Mouse (Mus musculus) lung, postnatal 4 days (tissue): ENCODE results near the gene Mup7.
"Not testable (repeated sequence)": the region's sequence is repeated elsewhere in the genome, so short reads cannot be mapped to it uniquely, and the experiment has no call there.

Source experiments
- DNase-seq, 2 experiments: peaks; one replicate each; pipeline ENCODE4 v3.0.0; 2021

The Mup7 gene

DNA sequence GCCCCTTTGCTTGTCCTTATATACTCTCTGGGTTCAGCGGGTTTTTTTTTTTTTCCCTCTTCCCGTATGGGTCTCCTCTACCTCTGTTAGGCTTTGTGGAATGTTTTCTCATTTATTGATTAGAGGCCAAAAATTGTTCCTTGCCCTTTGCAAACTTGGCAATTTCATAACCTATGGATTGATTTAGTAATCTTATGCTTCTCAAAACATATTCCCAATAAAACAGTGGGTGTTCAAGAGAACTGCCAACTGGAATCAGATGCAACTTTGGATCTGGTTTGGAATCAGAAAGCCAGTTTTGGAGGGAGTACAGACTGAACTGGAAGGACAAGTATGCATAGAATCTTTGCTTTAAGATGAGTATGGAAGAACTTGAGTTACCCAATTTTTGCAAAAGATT lies at the start of gene Mup7:
Gene Mup7 (minus strand): TSS at position 101 of the 400 bp plus-strand sequence.
- not testable (repeated sequence) for DNase-seq

DNA sequence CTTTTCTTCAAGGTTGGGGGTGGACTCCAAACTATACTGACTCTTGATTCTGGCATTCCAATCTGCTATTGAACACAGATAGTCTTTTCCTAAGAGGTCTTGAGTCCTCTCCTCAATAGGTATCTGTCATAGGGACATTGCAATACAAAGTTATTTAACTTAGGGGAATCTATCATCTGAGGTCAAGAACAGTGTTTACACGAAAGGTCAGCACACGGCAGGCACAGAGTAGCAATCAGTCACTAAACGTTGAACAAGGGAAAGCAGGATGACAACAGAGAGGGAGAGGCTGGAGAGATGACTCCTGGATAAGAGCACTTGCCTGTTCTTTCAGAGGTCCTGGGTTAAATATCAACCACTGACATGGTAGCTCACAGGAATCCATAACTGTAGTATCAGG lies 9.6 kb upstream of the Mup7 start:
- not testable (repeated sequence) for DNase-seq

DNA sequence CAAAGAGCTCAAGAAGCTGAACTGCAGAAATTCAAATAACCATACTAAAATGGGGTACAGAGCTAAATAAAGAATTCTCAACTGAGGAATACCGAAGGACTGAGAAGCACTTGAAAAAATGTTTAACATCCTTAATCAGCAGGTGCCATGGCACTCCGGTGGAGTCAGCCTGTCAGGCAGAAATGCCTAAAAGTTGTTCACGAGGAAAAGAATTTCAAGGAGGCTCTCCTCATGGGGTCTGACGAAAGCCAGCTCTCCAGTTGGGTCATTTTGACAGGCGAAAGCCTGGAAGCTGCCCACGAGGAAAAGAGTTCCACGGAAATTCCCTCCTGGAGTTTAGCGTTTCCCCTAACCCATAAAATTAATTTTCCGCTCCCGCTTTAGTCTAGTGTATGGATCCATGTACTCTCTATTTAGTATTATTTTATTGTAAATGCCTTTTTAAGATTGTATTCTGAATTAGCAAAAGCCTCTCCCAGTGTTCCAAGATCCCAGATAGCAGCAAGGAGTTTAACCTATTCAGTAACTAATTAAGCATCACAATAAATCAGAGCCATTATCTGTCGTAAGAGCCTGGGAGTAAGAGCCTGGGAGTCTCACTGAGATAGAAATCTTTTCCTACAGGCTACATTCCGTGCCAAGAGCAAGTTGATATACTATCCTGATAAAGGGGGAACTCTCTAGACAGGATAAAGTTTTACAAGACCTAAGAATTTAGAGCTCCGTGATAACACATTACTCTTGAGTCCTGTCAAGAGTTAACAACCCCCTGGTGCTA lies 40.8 kb downstream of the Mup7 start:
- not testable (repeated sequence) for DNase-seq

DNA sequence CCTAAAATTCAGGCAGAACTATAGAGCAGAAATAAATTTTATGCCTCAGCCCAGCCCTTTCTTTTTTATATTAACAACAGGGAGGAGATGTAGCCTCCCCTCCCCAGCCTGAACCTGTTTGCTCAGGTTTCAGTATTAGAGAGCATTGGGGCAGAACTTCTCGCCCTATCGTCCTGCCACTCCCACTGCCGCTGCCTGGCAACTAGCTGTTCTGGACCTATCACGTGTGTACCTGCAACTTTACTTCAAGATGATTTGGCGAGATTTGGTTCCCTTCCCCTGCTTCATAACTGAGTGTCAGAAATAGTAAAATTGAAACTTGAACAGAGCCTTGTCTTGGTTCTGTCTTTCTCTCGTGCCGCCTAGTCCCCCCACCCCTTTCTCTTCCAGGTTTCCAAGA lies 50.1 kb downstream of the Mup7 start:
- DNase-seq: not testable (repeated sequence)
